Mouse (Mus musculus): ENCODE data around the gene Dnajc5. TPM values are rescaled to one million over a fixed set of nuclear protein-coding genes. Genes with fewer than 3 reads are reported as not detected.

The Dnajc5 gene
- polyA plus RNA-seq, 1 experiment from 2014 or later = 87.4 TPM

DNA sequence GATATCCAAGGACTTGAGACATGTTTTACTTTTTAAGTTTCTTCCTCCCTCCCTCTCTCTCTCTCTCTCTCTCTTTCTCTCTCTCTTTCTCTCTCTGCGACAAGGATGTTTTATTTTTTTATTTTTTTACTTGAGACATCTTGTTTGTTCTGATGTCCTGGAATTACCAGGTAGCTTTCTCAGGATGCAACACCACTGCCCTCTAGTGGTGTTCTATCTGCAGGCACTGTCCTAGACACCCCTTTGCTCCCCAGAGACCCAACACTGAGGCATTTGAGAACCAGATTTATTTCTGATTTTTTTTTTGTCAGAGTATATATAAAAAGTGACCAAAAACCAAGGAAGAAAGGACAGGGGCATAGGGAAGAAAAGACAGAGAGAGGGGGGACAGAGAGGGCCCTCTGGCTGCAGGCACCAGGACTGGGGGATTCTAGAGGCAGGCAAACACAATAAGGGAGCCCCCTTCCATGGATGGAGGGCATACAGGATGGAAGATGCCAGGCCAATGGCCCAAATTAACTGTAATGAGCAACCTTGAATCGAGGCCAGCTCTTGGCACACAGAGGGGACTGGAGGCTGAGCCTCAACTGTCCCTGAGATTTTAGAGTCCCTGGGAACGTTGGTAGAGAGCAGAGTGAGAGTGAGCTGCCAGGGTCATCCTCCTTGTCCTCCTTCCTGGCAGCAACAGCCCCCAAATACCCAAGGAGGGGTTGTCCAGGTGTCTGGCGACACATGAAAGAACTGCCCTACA, 74.8 kb downstream of the Dnajc5 start:
- ATAC-seq (ENCODE audit: borderline replicate concordance, extremely low read depth, low FRiP score, low TSS enrichment) = no peak
- 61% methylated on average over 4 of the region's 4 CpGs for WGBS
- peaks cover 11% of the 10 kb centered on the region for H3K4me1 ChIP-seq
- H3K9me3 ChIP-seq = no peaks in the 10 kb centered on the region
- H3K4me2 ChIP-seq = no peak overlapping the region
- peaks cover 21% of the 10 kb centered on the region; the same call in 1 of the 2 replicates for H3K27me3 ChIP-seq
- peaks cover 6% of the 10 kb centered on the region; the same call in 1 of the 2 replicates for H3K36me3 ChIP-seq
- H3K9ac ChIP-seq = no peak overlapping the region
- no peak overlapping the region for H3K27ac ChIP-seq
- no peak overlapping the region for H3K4me3 ChIP-seq

DNA sequence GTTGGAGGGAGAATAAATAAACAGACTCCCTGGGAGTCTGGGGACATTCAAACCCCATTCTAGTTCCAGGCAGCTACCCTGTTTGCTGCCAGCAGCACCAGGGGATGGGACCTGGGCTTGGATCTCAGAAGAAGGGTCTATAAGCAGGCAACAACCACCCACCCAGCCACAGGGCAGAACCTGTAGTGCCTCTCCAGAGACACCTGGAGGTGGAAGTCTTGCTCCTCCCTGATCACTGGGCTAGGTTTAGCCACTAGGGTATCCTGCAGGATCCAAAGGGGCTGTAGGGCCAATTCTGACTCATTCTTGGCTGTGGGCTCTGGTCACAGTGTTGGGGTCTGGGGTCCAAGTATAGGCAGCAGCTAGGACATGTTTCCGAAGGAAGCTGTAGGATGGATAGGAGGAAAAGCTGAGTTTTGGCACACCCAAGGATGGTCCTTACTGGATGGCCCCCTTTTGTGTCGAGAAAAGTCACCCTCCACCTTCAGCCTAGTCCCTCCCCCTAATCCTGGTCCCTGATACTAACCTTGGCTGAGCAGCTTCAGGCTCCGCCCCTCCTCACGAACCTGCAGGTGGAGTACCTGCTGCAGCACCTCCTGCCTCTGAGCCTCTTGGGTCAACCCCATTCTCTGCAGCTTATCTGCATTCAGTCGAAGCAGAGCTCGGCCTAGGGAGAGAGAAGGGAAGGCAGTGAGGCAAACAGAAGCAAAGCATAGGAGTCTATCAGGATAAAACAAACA, 76.1 kb downstream of the Dnajc5 start:
- ATAC-seq (ENCODE audit: borderline replicate concordance, extremely low read depth, low FRiP score, low TSS enrichment) = no peak
- H3K36me3 ChIP-seq = no peaks in the 10 kb centered on the region
- no peak overlapping the region for H3K4me3 ChIP-seq
- 36% methylated on average over 6 of the region's 6 CpGs for WGBS
- H3K9me3 ChIP-seq = no peaks in the 10 kb centered on the region
- H3K27me3 ChIP-seq = peaks cover 21% of the 10 kb centered on the region; the same call in 1 of the 2 replicates
- H3K27ac ChIP-seq = no peak overlapping the region
- no peak overlapping the region for H3K4me2 ChIP-seq
- peaks cover 9% of the 10 kb centered on the region for H3K4me1 ChIP-seq
- H3K9ac ChIP-seq = no peak overlapping the region

DNA sequence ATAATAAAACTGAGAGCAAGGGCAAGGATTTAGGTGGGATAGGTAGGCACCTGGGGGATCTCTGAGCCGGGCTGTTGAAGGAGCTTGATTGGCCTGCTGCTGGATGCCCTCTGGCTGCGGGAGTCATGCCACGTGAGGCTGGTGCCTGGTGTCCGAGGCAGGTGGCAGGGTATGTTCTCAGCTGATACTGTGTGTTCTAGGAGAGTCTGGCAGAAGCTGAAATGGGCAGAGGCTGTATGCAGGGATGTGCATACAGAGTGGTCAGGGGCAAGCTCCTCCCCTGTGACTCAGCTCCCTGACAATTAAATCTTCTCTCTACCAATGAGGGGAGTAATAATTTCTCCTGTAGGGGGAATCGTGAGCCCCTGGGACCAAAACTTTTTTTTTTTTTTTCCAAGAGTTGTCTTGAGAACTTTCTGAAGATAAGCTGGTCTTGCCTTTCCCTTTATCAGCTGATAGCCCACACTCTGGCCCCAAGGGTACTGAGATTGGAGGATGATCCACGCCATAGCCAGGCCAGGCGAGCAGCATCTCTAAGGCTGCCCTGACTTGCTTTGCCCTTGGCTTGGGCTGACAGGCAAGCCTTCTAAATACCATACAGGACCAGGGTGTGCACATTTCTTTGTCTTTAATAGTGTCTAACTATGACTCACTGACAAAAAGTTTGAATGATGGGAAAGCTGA, 77.2 kb downstream of the Dnajc5 start:
- Histone ChIP-seq H3K4me1 (peaks cover 15% of the 10 kb centered on the region), H3K27ac (peak overlapping the region; percentile 91; the same call in 1 of the 2 replicates), H3K9me3 (no peaks in the 10 kb centered on the region), H3K27me3 (peaks cover 21% of the 10 kb centered on the region; the same call in 1 of the 2 replicates), H3K4me3 (peak overlapping the region; percentile 60; the same call in 1 of the 2 replicates), H3K4me2 (peak overlapping the region; percentile 83; the same call in 1 of the 2 replicates), H3K36me3 (no peaks in the 10 kb centered on the region), H3K9ac (no peak overlapping the region)
- ATAC-seq (ENCODE audit: borderline replicate concordance, extremely low read depth, low FRiP score, low TSS enrichment) = no peak
- WGBS = 69% methylated on average over 7 of the region's 7 CpGs

DNA sequence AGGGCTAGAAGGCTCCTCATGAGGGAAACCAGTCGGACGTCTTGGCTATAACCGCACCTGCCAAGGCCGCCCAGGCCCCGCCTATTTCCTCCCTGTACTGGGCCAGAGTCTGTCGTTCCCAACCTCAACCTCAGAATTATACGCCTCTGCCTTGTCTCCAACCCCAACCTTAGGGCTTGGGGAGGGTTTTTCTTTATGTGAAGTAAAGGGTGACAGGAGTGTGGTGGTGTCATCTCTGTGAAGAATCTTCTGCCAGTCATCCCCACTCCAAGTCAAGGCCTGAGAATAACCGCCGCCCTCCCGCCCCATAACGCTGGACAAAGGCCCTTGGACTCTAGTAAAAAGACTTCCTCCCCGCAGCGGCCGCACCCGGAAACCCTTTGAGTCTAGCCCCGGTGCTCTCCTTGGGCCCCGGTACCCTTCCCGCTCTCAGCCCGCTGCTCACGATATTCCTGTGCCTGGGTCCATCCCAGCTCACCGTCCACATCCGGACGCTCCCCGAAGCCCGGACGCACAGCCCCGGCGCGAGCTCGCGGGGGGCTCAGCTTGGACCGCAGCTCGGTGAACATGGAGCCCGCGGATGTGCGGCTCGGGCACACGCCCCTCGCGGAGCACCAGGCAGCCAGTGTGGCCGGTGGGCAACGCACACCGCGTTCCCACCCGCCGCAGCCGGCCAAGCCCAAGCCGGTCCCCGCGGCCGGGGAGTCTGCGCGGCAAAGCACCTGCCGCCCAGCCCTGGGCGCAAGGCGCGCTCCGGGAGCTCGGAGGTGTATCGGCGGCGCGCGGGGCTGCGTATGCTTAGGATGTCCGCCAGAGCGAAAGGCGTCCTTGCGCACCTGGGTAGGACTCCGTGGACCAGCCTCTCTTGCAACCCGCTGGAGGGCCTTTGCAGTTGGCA, 78.4 kb downstream of the Dnajc5 start, which contains the start of gene Samd10:
Gene Samd10, minus strand, starts transcription at position 759 of the 898 bp plus-strand sequence.
- Histone ChIP-seq H3K4me3 (peak within 1 kb of the TSS; percentile 97), H3K4me1 (peaks cover 21% of the 10 kb centered on the region), H3K27me3 (peaks cover 21% of the 10 kb centered on the region; the same call in 1 of the 2 replicates), H3K4me2 (peak within 1 kb of the TSS; percentile 83), H3K27ac (peak within 1 kb of the TSS; percentile 91), H3K9ac (peak within 1 kb of the TSS; percentile 55), H3K9me3 (no peaks in the 10 kb centered on the region), H3K36me3 (no peaks in the 10 kb centered on the region)
- peak; percentile 9; the same call in 1 of the 2 replicates for ATAC-seq (ENCODE audit: borderline replicate concordance, extremely low read depth, low FRiP score, low TSS enrichment)
- 2% methylated on average over 71 of the region's 71 CpGs for WGBS

DNA sequence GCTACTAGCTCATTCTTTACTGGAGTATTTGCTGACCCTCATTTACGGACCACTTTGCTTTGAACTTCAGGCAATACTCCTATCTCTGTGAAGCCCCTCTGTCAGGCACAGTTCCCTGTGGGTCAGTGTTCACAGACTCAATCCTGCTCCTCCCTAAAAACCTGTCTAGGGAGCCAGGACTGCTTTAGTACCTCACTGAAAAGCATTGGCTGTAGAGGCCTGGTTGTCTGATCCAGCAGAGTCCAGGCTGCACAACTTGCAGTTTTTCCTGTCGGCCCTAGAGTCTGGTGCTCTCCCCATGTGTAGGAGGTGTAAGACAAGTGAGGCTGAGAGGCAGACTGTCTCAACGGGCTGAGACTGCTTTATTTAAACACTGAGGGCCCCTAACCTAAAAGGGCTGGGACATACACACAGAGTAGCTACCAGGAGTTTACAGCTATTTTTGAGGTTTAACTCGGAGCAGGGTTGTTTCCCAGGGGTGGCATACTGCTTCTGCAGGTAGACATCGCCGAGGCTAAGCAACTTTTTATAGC, 80.0 kb downstream of the Dnajc5 start:
- Histone ChIP-seq H3K36me3 (no peaks in the 10 kb centered on the region), H3K4me2 (peak overlapping the region; percentile 71), H3K4me1 (peaks cover 21% of the 10 kb centered on the region), H3K27me3 (peaks cover 21% of the 10 kb centered on the region; the same call in 1 of the 2 replicates), H3K4me3 (peak overlapping the region; percentile 97), H3K27ac (0 out of 2 replicates have a peak overlapping the region, but pooled peaks have one; percentile 69), H3K9me3 (no peaks in the 10 kb centered on the region), H3K9ac (peak overlapping the region; percentile 93)
- ATAC-seq (ENCODE audit: borderline replicate concordance, extremely low read depth, low FRiP score, low TSS enrichment) = no peak
- WGBS = 64% methylated on average over 6 of the region's 6 CpGs

DNA sequence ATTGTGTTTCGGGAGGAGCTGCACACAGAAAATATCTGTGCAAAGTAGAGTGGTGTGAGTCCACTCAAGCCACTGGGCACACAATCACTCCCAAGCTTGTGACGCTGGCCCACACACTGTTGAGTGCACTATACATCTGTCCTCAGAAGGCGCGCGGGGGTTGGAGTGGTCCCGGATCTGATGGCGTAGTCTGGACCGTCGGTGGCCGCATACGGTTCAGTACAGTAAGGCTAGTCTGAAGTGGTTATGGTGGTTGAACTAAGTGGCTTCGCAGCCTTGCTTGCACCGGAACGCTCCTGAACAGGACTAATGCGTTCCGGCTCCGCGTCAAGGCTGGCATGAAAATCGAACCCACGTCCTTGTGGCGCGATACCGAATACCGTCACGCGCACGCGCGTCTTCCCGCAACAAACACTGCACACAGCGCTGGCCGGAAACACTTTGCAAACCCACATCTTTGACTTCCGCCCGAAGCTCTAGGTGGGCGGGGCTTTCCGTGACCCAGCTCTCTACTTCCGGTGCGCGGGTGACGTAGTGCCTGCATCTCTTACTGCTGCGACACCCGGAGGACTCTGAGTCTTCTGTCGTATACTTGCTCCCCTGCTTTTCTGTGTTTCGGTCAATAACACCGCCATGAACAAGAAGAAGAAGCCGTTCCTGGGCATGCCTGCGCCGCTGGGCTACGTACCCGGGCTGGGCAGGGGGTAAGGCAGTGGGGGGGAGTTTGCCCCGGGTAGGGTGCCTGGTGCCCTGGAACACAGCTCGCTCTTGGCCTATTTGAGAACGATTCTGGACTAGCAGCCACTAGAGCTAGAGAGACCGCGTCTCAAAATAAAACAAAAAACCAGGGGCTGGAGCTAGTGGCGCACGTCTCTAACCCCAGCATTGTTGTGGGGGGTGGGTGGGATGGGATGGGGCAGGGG, 80.8 kb downstream of the Dnajc5 start:
- peak overlapping the region; percentile 71 for H3K27ac ChIP-seq
- 1% methylated on average over 57 of the region's 57 CpGs for WGBS
- peak overlapping the region; percentile 71 for H3K4me2 ChIP-seq

DNA sequence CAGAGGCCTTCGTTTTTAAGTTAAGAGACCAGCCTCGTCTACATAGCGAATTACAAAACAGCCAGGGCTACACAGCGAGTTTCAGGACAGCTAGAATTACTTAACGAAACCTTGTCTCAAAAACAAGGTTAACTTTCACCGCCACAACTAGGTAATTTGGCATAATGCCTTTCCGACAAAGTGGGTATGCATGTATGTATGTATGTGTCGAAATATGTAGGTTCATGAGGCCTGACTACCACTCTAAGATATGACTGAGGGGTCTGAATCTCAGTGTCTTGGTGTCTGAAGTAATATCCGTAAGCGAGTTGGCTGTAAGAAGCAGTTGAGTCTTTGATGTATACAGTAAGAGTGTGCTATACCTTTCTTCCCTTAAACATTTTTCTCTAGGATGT, 81.5 kb downstream of the Dnajc5 start:
- peaks cover 21% of the 10 kb centered on the region; the same call in 1 of the 2 replicates for H3K27me3 ChIP-seq
- H3K4me3 ChIP-seq = peak overlapping the region; percentile 97
- peak overlapping the region; percentile 71 for H3K4me2 ChIP-seq
- no peaks in the 10 kb centered on the region for H3K36me3 ChIP-seq
- peak overlapping the region; percentile 93 for H3K9ac ChIP-seq
- H3K9me3 ChIP-seq = no peaks in the 10 kb centered on the region
- 23% methylated on average over 10 of the region's 10 CpGs for WGBS
- ATAC-seq (ENCODE audit: borderline replicate concordance, extremely low read depth, low FRiP score, low TSS enrichment) = no peak
- peaks cover 21% of the 10 kb centered on the region for H3K4me1 ChIP-seq
- H3K27ac ChIP-seq = no peak overlapping the region

More for the DNA sequence above, 80.8 kb downstream of the Dnajc5 start:
- H3K9ac ChIP-seq = peak overlapping the region; percentile 93
- no peaks in the 10 kb centered on the region for H3K36me3 ChIP-seq
- peaks cover 21% of the 10 kb centered on the region for H3K4me1 ChIP-seq
- peaks cover 21% of the 10 kb centered on the region; the same call in 1 of the 2 replicates for H3K27me3 ChIP-seq
- ATAC-seq (ENCODE audit: borderline replicate concordance, extremely low read depth, low FRiP score, low TSS enrichment) = peak; percentile 93
- H3K9me3 ChIP-seq = no peaks in the 10 kb centered on the region
- H3K4me3 ChIP-seq = peak overlapping the region; percentile 97

DNA sequence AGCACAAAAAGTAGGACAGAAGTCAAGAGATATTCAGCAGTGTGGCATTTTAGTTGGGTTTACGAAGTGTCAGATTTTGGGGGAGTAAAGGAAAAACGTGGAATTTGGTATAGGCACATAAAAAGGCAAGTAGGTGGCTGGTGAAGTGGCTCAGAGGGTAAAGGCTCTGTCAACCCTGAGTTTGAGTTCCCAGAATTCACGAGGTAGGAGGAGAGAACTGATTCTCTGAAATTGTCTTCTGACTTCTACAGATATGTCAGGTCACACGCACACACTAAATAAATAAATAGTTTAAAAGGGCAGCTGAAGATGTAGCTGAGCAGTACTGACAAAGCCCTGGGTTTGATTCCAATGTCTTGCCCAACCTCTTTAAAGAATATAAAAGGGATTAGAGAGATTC, 82.1 kb downstream of the Dnajc5 start:
- Histone ChIP-seq H3K27me3 (peaks cover 20% of the 10 kb centered on the region; the same call in 1 of the 2 replicates), H3K4me2 (peak overlapping the region; percentile 71), H3K36me3 (no peaks in the 10 kb centered on the region), H3K9ac (no peak overlapping the region), H3K4me1 (peaks cover 21% of the 10 kb centered on the region), H3K27ac (no peak overlapping the region), H3K9me3 (no peaks in the 10 kb centered on the region), H3K4me3 (peak overlapping the region; percentile 97; the same call in 1 of the 2 replicates)
- ATAC-seq (ENCODE audit: borderline replicate concordance, extremely low read depth, low FRiP score, low TSS enrichment) = no peak
- 61% methylated on average over 4 of the region's 4 CpGs for whole genome bisulfite sequencing

Measured in lung, embryonic 15.5 days (tissue).